Mouse (Mus musculus): ENCODE data around the gene Gm10203. TPM values are rescaled to one million over a fixed set of nuclear protein-coding genes. Genes with fewer than 3 reads are reported as not detected.
"Not testable (repeated sequence)": the region's sequence is repeated elsewhere in the genome, so short reads cannot be mapped to it uniquely, and the experiment has no call there.

The Gm10203 gene
- total RNA-seq (2021): not detected

- not testable (repeated sequence) for DNase-seq (ENCODE audit: extremely low spot score in 1 of 2, low spot score in 2 of 2)
- intact Hi-C loops (cut with DNase I): loop anchor here (5.0 kb wide), 1 partner anchor 247 kb away; no protein-coding TSS in a partner anchor
Observed at GRCm38 (mm10) chr6:149129870-149130269, at the start of gene Gm10203. Gene Gm10203, plus strand, starts transcription at chr6:149130170.

GRCm38 (mm10) chr6:149092406-149092805 is 37.6 kb upstream of the Gm10203 start:
- DNase-seq (ENCODE audit: extremely low spot score in 1 of 2, low spot score in 2 of 2): no peak
- intact Hi-C loops (cut with DNase I): no loop called here

DNA sequence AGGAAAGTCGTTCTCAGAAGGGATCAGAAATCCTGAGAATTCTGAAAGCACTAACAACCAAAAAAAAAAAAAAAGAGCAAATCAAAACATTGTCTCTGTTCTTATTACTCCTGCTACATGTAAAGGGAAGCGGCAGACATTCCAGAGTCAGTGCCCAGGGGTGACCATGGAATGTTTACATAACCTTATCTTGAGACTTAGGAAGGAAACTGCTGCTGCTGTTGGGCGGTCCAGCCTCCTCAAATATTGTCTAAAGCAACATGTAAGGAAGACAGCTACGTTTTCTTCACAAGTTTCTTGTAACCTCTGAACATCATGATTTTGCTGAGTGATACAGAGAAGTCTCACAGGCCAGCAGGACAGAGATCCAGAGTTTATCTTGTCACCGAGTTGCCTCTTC is 36.5 kb upstream of the Gm10203 start:
- peak in 1 of 2 experiments; percentile 36 for DNase-seq (ENCODE audit: extremely low spot score in 1 of 2, low spot score in 2 of 2)
- intact Hi-C loops (cut with DNase I): no loop called here

GRCm38 (mm10) chr6:149094555-149094954 is 35.4 kb upstream of the Gm10203 start:
- DNase-seq (ENCODE audit: extremely low spot score in 1 of 2, low spot score in 2 of 2): no peak
- intact Hi-C loops (cut with DNase I): no loop called here

- peak in 1 of 2 experiments; percentile 23 for DNase-seq (ENCODE audit: extremely low spot score in 1 of 2, low spot score in 2 of 2)
- intact Hi-C loops (cut with DNase I): no loop called here
Observed at GRCm38 (mm10) chr6:149095389-149095788, 34.6 kb upstream of the Gm10203 start.

GRCm38 (mm10) chr6:149096233-149096632 is 33.7 kb upstream of the Gm10203 start:
- no peak for DNase-seq (ENCODE audit: extremely low spot score in 1 of 2, low spot score in 2 of 2)
- intact Hi-C loops (cut with DNase I): no loop called here

DNA sequence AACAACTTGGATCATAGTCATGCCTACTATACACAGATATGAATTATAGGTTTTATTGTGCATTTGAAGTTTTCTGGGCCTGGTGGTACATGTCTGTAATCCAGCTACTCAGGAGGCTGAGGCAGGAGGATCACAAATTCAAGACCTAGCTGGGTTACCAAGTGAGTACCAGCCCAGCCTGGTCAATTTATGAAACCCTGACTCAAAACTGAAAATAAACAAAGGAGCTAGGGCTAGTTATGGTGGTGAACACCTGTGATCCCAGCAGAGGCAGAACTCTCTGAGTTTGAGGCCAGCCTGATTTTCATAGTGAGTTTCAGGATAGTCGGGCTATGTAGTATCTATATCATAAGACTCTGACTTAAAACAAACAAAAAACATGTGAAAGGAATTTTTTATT is 32.7 kb upstream of the Gm10203 start:
- intact Hi-C loops (cut with DNase I): no loop called here
- DNase-seq (ENCODE audit: extremely low spot score in 1 of 2, low spot score in 2 of 2): no peak

DNA sequence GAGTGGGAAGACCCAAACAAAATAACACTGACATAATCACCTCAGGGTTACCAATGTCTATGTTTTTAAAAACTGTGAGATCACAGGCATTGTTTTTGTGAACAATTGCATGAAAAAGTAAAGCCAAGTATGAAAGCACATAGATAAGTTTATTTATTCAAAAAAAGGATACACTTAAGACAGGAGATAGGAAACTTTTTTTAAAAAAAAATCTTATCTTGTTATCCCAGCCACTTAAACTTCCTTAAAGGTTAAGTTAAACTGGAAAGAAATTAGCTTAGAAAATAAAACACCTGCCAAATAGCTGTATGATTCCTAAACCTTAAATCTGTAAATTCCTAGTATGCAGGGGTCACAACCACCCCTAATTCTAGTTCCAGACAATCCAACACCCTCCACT is 31.0 kb upstream of the Gm10203 start:
- no peak for DNase-seq (ENCODE audit: extremely low spot score in 1 of 2, low spot score in 2 of 2)
- intact Hi-C loops (cut with DNase I): no loop called here

DNA sequence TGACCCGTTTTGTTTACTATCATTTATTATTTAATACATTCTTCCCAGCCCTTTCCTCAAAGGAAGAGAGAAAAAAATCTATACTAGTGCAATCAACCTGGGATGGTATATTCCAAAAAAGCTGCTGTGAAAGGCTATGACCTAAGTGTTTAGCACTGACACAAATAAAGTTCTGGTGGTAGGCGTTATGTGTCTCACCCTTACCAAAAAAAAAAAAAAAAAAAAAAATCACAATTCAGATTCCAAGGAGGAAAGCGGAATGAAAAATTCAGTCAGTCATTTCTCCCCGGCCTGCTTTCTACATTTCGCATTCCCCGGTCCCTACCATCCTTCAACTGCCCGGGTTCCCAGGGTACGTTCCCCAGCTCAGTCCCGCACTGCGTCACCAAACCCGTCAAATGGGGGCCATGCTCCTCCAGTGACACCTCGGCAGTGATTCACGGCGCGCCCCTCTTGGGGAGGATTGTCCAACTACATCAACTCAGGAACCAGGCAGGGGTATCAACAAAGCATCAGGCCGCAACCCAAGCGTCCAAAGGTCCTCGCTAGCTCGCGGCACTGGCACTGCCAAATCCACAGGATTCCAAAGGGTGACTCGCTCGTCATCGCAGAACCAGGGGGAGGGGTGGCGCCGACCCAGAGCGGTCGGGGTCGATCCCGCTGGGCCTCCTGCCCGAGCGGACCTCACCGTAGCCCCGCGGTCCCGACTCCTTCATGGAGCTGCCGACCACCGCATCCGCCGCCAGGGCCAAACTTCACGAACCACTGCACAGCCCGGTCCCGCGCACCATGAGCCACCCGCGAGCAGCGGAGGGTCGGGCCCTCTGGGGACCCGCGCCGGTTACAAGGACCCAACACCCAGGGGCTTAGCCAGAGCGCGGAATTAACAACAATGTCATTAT is 29.5 kb upstream of the Gm10203 start:
- DNase-seq (ENCODE audit: extremely low spot score in 1 of 2, low spot score in 2 of 2): peak; percentile 53 to 78
- intact Hi-C loops (cut with DNase I): loop anchor here (5.0 kb wide), 1 partner anchor 38 kb away; no protein-coding TSS in a partner anchor

- intact Hi-C loops (cut with DNase I): loop anchor here (5.0 kb wide), 1 partner anchor 39 kb away; no protein-coding TSS in a partner anchor
- DNase-seq (ENCODE audit: extremely low spot score in 1 of 2, low spot score in 2 of 2): peak; percentile 82 to 91
Observed at GRCm38 (mm10) chr6:149101076-149101942, 28.7 kb upstream of the Gm10203 start, which contains the start of gene Dennd5b. Gene Dennd5b, minus strand, starts transcription at chr6:149101680.

DNA sequence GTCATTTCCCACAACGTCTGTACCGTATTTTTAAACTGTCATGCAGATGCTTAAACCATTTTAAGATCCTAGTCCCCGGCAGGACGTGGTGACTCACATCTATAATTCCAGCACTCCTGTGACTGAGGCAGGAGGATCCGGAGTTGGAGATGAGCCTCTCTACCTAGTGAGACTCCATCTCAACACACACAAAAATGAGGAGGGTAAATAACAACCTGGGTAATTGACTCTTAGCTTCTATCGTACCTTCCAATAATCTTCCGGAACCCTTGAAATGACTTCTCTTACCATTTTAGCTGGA is 28.1 kb upstream of the Gm10203 start:
- DNase-seq (ENCODE audit: extremely low spot score in 1 of 2, low spot score in 2 of 2): no peak
- intact Hi-C loops (cut with DNase I): loop anchor here (5.0 kb wide), 1 partner anchor 40 kb away; no protein-coding TSS in a partner anchor

GRCm38 (mm10) chr6:149103451-149103850 is 26.5 kb upstream of the Gm10203 start:
- no peak for DNase-seq (ENCODE audit: extremely low spot score in 1 of 2, low spot score in 2 of 2)
- intact Hi-C loops (cut with DNase I): loop anchor here (5.0 kb wide), 1 partner anchor 41 kb away; no protein-coding TSS in a partner anchor

DNA sequence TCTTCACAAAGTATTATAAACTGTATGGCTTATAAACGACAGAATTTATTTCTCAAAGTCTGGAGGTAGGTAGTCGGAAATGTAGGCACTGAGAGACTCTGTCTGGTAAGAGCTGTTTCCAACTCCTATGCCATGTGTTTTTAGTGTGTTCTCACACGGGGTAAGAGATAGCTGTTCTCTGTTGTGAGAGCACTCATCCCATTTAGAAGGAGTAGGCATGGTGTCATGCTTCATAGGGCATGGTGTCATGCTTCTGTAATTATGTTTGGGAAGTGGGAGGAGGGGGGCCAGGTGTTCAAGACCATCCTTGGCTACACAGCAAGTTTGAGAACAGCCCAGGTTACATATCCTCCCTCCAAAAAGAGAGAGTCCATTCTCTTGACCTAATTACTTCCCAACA is 22.4 kb upstream of the Gm10203 start:
- DNase-seq (ENCODE audit: extremely low spot score in 1 of 2, low spot score in 2 of 2): no peak
- intact Hi-C loops (cut with DNase I): no loop called here

DNA sequence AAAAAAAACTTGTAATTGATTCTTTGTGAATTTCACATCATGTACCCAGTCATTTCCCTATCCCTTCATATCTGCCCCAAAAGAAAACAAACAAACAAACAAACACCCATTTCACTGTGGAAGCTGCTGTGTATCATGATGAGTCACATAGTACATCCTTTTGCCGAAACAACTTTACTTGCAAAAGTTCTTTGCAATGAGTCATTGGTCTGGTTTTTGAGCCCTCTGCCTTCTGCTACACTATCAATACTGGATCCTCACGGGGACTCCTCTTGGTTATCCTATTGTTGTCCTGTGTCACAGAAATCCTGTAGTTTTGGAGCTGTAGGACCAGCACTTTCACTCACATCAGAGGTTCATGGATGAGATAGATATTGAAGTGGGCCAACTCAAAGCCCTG is 21.1 kb upstream of the Gm10203 start:
- intact Hi-C loops (cut with DNase I): no loop called here
- no peak for DNase-seq (ENCODE audit: extremely low spot score in 1 of 2, low spot score in 2 of 2)

- DNase-seq (ENCODE audit: extremely low spot score in 1 of 2, low spot score in 2 of 2): no peak
- intact Hi-C loops (cut with DNase I): no loop called here
Observed at GRCm38 (mm10) chr6:149116992-149117391, 13.0 kb upstream of the Gm10203 start.

GRCm38 (mm10) chr6:149118935-149119334 is 11.0 kb upstream of the Gm10203 start:
- DNase-seq (ENCODE audit: extremely low spot score in 1 of 2, low spot score in 2 of 2): no peak
- intact Hi-C loops (cut with DNase I): no loop called here

DNA sequence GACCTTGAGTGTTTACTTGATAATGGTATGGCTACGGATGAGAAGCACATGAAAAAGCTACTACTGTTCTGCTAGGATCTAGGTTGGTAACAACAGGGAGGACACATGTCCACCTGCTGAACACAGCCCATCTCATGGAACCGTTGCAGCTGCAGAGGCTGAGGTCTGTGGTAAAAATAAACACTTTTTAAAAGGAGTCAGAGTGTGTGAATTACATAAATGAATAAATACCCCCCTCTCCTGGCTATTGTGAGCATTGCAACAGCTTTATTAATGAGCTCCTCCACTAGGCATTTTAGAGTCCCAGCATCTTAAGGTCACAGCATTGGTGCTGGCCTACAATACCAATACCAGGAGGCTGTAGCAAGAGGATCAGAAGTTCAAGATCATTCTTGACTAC is 10.1 kb upstream of the Gm10203 start:
- peak; percentile 41 to 67 for DNase-seq (ENCODE audit: extremely low spot score in 1 of 2, low spot score in 2 of 2)

DNA sequence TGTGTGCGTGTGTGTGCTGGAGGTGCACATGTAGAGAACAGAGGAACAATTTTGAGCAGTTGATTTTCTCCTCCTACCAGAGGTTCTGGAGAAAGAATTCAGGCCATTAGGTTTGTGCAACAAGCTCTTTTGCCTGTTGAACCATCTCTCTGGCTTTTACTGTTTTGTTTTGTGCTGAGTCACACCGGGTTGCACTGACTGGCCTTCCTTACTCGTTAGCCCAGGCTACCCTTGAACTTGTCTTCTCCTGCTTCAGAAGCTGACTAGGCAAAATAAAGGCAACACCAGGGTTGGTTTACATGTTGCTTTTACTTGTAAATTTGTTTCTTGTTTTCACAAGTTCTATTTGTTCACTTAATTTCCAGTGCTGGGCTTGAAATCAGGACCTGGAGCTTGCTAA is 6.9 kb upstream of the Gm10203 start:
- intact Hi-C loops (cut with DNase I): loop anchor here (5.0 kb wide), 1 partner anchor 191 kb away; no protein-coding TSS in a partner anchor
- DNase-seq (ENCODE audit: extremely low spot score in 1 of 2, low spot score in 2 of 2): no peak

More for the DNA sequence above, 10.1 kb upstream of the Gm10203 start:
- intact Hi-C loops (cut with DNase I): loop anchor here (2.0 to 5.0 kb wide), 2 partner anchors 105 to 188 kb away; no protein-coding TSS in a partner anchor

- intact Hi-C loops (cut with DNase I): loop anchor here (5.0 kb wide), 1 partner anchor 251 kb away; no protein-coding TSS in a partner anchor
- peak in 1 of 2 experiments; percentile 31 for DNase-seq (ENCODE audit: extremely low spot score in 1 of 2, low spot score in 2 of 2)
Observed at GRCm38 (mm10) chr6:149126675-149127074, 3.3 kb upstream of the Gm10203 start.

All from left cerebral cortex, postnatal 10 days (tissue).